Mouse (Mus musculus): Measurements from ENCODE around the gene Stx17.
A peak's percentile ranks its signal among the peaks of the same experiment; 100 is the strongest.

The Stx17 gene

DNA sequence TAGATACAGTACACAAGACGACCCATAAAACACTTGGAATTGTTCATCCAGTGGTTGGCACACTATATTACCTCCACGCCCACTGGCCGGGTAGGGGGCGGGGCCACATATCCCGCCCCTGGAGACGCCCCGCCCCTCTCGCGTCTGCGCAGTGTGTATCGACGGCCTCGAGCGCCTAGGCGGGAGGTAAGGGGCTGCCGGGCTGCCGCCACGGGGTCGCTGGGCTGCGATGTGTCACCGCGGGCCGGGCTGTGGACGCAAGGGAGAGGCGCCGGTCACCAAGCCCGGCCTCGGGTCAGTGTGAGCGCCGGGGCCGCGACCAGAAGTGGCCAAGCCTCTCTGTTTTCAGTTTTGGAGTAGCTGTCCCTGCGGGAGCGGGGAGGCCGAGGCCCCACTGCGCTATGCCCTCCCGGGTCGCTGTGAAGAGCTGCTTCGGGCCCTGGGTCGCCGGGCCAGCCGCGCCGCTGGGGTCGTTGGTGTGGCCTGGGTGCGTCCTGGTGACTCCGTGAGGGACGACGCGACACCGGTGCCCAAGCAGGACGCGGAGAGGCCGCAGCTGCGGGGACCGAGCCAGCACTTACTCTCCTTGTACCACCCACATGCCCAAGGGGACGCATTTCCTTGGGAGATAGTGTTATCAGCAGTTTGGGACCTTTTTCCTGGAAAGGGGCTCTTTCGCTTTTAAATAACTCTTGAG lies at the start of gene Stx17:
TSS of gene Stx17 (plus strand) at position 143 of the 697 bp plus-strand sequence.
- peak; percentile 91 for DNase-seq

DNA sequence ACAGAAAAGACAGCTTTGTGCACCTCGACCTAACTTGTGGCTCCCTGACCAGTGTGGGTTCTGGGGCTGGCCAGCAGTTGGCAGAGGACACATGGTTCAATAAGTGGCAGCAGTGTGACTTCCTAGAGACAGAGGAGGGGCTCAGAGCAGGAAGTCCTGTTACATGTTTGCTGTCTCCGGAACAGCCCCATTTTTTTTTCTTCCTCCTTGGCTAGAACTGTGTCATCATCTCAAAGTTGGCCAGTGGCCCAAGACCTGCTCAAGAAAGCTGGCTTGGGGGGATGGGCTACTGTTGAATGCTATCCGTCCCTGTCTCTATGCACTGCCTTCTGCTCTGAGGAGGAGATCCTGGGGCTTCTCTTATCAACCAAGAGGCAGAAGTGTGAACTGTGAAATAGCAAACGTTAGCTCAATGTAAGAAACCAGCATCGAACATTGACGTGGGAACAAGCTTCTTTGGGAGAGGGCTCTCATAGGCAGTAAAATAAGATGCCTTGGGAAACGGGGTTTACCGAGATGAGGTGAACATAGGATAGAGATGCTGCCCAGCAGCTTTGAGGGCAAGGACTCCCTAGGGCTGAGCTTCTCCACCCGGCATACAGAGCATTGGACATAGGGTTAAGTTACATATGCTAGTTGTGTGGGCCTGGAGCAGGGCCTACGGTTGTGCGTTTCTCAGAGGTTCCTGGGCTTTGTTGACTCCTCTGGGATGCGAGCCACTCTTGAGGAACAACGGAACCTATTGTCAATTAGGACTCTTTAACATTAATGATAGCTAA lies 47.8 kb upstream of the Stx17 start:
- peak; percentile 29 for DNase-seq

DNA sequence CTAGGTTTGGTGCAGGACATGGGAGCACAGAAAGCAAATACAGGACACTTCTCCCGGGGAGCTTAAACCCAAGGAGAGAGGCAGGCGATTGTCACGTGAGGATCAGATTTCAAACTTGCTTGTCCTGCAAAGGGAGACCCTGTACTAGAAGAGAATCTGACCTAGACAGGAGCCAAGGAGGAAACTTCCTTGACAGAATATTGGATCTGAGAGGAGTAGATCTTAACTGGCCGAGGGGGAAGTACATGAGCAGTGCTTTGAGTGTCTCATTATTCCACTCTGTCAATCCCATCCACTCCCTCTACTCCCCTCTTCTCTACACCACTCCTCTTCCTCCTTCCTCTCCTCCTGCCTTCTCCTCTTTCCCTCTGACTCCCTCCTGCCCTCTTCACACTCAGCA lies 46.5 kb upstream of the Stx17 start:
- no peak for DNase-seq

DNA sequence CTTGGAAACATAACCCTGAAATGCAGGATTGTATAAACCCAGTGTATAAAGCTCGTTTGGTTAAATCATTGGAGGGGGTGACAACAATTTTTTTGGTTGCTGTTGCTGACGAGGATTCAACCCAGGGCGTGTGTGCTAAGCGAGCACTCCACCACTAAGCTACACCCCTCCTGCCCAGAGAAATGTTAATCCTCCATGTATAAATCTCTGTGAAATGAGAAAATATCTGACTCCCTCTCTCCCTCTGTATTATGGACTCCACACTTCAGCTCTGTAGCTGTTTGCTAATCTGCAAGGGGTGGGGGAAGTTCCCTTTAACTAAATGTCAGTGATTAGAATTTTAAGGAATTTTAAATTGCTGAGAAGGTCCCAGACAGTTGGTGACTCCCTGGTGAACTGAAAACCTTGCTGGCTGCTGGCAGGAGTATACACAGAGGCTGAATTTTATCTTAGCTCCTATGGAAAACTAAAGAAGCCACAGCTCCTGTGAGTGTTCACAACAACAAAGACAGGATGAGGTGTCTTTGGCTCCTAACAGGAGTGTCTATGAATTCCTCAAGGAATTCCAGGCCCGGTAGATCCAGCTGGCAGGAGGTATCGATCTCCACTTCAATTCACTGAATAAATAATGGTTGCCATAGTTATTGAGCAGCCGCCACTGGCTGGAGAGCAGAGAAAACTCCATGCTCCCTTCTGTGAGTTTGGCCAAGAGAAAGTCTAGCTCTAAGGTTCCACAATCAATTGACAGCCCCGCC lies 45.3 kb upstream of the Stx17 start:
- no peak for DNase-seq

DNA sequence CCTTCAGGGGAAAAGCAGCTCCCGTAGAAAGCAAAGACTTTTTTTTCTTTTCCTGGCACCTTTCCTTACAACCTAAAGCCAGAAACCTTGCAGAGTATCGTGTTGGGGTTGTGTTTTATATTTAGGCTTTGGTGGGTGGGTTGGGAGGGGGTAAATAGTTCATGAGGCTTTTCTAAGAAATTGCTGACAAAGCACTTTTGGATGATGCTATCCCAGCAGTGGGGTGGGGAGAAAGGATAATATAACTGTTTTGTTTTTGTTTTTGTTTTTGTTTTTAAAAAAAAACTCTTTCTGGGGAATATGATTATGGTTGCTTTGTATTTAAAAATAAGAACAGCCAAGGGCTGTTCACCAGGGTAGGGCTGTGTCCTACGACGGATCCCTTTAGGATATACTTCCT lies 41.3 kb upstream of the Stx17 start:
- DNase-seq, result no peak

DNA sequence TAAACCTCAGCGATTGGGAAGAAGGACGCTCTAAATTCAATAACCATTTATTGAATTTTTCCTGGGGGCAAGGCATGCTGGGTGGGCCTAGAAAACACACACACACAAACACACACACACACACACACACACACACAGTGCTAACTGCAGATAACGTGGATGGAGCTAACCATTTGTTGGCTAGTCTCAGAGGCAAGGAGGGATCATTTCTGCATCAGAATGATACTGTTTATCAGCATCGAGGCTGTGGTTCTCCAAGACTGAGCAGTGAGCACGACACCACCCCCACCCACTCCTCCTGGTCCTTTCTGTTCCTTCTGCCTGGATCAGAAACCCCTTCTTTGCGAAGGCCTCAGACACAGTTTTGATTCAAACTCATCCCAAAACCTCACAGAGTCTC lies 38.1 kb upstream of the Stx17 start:
- no peak for DNase-seq

DNA sequence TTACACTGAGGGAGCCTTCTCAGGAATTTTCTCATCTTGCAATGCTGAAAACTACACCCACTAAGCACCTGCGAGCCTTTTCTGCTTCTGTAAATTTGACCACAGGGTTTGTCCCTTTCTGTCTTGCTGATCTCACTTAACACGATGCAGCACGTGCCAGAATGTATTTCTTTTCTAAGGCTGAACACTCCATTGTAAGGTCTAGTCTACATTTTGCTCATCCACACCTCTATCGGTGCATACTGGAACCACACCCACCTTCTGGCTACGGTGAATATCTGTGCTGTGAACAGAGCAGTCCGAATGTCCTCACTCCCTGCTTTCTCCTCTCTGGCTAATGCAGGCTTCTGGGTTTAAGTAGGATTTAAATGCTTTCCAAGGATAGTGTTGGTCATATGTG lies 37.2 kb upstream of the Stx17 start:
- DNase-seq, result no peak

DNA sequence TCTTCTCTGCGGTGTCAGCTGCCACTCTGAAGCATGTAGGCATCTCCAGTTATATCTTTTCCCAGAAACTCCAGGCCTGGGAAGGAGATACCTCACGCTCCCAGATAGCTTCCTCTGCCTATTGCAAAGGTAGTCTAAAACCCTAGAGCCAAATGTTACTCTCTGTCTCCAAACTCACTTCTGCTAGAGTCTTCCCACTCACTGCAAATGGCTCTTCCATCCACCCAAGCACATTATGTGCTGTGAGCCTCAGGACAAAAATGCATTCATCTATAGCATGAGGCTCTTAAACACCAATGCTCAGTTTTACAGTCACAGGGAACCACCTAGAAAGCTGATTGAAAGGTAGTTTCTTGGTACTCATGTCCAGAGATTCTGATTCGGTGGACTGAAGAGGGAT lies 31.5 kb upstream of the Stx17 start:
- DNase-seq, result no peak

DNA sequence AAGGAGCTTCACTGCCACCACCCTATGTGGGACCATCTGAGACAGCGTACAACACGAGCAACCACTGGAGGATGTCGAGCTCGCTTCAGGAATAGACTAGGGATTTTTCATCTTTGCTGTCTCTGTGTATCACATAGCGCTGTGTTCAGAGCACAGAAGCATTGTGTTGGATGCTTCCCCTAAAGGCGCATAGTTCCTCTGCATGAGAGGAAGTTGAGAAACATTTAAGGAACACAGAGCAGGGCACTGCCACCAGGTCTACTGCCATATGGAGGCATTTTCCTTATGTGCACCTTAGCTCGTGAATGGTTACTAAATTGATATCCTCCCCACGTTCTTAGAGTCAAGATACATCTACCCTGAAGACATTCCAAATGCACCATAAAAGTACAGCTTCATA lies 24.5 kb upstream of the Stx17 start:
- DNase-seq, result no peak

DNA sequence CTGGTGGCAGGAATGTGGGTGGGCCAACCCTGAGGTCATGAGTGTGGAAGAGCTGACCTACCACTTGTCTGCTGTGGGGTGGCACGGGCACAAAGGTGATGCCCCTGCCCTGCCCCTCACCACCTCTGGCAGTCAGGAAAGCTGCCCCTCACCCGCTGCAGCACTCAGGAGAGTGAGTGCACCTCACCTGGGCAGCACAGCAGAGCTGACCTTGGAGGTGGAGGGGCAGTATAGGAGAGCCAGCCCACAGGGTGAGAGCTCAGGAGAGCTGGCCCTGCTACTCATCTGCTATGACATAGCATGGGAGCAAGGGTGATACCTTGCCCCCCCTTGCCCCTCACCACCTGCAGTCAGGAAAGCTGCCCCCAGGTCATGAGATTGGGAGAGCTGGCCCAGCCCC lies 22.7 kb upstream of the Stx17 start:
- DNase-seq, result no peak

DNA sequence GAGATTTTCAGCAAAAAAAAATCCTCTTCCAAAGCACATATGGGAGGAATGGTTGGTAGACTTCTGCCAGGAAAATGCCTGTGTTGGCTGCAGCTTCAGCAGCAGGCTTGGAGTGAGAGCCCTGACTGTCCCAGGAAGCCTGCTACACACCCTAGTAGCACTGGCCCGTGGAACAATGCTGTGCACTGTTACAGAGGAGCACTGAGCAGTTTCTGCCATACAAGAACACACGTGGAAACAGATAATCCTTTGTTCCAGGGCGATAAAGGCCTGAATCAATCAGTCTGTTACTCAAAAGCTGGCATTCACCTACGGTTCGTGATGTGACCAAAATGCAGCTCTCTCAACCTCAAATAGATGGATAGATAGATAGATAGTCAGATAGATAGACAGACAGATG lies 19.3 kb upstream of the Stx17 start:
- DNase-seq, result no peak

DNA sequence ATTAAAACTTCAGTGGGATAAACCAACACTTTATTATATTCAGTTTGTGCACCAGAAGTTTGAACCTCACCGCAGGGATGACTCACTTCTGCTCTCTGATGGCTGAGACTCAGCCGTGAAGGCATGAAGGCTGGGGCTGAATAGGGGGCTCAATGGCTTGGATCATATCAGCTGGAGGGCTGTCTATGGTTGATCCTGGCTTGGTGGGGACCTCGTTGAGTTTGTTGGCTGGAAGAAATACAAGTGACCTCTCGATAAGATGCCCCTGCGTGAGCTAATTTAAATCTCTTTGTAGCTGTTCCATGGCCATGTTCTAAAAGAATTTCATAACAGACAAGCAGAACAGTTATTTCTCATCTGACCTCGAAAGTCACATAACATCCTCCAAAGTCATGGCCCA lies 17.6 kb upstream of the Stx17 start:
- no peak for DNase-seq

DNA sequence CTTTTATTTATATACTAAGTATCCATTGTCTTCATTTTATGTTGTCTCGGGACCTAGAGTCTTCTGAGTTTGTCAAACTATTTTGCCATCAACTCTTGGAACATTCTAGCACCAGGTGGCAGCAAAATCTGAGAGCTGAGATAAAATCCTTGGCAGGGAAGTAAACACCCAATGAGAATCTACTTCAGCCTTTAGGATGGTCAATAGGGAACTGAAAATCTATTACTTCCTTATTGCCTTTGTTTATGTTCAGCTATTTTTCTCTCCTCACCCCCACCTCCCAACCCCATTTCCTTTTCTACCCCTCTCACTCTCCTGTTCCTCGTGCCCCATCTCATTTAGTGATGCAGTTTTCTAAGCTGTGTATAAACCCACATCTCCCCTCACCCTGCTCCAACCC lies 16.1 kb upstream of the Stx17 start:
- DNase-seq, result peak; percentile 9

DNA sequence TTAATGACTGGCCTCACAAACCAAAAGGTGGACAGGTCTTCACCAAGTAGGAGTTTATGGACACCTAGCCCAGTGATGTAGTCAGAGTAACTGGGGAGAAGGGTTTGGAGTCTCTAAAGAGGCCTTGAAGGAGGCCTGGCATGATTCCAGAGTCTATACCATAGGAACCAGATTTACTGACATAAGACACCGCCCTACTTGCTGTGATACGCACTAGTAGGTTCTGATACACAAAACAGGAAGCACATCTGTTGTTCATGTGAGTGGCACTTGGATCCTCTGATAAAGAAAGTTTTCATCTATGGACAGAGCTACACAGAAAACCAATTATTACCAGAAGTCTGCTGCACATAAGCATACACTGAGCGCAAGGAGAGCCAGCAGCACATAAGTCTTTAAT lies 14.4 kb upstream of the Stx17 start:
- DNase-seq, result no peak

DNA sequence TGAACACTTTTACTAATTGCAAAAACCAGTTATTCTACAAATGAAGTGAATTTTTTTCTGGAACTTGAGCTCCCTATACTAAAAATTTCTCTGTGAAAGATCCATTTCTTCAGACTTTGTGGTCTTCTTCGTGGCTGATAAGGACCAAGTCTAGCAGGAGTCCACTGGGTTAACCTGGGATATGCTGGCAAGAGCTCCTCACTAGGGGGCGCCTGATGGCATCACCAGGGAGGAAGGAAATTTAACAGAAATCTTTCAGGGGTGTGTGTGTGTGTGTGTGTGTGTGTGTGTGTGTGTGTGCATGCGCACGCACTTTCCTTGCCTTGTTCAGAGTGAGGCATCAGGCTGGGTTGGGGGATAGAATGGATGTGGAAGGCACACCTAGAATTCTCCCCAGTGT lies 8.5 kb upstream of the Stx17 start:
- DNase-seq, result peak; percentile 37

DNA sequence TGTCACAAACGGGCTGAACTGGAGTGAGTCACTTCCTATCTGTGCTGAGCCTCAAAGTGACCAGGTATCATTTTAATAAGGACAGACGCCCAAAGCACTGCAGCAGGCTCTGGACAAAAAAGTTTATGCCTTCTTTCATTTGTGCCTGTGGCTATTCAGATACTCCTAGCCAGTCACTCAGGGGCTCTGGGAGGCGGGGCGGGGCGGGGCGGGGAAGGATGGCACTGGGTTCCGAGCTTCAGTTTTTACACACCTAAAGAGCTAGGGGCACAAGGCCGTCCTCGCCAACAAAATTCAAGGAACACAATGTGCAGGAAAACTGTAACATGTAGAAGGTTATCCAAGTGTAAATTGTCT lies 321 bp upstream of the Stx17 start:
- no peak for DNase-seq

DNA sequence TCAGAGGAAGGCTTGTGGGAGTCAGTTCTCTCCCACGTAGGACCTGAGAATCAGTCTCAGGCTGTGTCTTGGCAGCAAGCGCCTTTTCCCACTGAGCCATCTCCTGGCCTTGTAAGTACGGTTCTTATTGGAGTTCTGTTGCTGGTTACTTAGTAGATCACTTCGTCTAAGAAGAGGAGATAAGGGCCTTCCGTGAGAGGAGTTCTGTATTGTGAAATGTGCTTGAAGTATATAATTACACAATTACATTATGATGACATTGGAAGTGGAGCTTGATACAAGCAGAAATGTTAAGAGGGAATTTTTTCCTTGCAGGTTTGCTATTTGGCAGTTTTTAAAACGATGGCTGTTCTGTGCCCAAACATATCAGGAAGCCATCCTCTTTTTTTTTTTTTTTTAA lies 5.6 kb downstream of the Stx17 start:
- no peak for DNase-seq

DNA sequence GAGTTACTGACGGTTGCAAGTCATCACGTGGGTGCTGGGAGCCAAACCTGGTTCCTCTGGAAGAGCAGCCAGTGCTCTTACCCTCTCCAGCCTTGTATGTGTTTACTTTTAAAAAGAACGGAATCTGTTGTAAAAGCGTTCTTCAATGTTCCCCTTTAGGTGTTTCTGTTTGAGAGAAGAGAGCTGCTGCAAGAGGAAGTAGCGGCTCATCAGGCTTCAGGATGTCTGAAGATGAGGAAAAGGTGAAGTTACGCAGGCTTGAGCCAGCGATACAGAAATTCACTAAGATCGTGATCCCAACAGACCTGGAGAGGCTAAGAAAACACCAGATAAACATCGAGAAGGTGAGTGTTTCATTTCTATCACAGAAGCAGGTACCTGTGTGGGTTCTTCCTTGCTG lies 6.9 kb downstream of the Stx17 start:
- no peak for DNase-seq

DNA sequence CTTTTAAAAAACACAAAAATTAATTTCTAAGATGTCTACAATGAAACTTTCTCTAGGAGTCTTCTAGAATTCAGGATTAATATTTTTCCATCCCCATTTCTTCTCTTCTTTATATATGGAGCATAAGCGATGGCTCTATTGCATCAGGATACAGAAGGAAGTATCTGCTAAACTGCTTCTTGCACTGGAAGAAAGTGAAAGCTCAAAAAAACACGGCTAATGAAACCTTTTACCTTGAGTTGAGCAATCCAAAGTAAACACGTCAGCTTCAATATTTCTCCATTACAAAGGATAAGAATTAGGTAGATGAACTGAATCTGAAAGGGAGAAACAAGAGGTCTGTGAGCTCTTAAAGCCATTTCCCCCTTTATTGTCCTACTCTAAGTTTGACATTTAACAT lies 8.0 kb downstream of the Stx17 start:
- no peak for DNase-seq

DNA sequence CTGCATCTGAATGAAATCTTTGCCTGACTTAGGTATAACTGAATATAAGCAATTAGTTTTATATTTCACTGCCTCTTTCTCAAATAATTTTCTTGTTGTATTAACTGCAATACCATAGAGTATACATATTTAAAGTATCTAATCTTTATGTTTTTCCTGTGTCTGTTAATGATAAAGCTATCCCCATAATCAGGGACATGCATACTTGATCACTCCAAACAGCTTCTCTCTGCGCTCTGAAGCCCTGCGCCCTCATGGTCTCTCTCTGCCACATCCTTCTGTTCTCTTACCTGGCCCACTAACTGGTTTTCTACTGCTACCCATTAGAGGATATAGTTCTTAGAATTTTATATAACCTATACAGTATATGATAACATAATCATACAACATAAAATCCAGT lies 24.8 kb downstream of the Stx17 start:
- no peak for DNase-seq

DNA sequence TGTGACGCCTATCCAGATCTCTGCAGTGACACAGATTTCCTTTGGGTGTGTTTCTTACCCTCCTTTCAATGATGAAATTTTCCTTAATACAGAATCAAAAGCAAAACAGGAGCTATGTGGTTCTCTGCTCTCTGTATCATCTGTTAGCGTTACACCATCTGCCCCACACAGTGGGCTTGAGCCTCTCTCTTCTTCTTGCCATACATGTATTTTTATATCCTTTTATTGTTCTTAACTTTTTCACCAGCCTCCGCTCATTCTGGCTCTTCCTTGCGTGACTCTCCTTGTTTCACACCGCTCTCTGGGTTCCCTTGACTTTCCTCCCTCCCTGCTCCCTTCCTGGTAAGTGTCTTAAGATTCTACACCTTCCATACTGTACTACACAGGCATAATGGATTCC lies 28.5 kb downstream of the Stx17 start:
- no peak for DNase-seq

DNA sequence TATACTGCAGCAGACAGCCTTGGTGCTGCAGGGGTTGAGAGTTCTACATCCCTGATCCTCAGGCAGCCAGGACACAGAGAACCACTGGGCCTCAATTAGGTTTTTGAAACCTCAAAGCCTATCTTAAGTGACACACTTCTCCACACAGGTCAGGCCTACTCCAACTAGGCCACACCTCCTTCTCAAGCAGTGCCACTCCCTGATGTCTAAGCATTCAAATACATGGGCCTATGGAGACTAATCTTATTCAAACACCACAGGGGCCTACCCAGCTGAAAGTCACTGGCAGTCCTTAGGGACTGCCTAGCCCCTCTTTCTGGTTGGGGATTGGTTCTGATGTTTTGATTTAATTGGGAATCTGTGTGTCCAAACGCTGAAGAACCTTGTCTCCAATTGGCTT lies 31.1 kb downstream of the Stx17 start:
- DNase-seq, result no peak

DNA sequence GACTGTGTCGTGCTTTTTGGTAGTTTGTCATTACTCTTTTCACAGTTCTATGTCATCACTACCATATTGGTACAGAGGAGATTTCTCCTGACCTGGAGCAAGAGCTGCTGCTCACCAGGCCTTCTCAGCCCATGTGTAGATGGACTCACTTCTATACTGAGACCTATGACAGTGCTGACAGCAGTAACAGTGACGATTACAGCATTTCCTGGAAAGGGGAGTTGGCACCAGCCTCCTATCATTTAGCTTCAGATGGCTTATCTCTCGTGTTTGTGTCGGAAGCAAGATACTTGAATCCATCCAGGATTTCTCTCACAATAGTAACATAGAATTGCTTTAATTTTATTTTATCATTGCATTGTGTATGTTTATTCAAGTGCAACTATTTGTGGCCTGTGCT lies 35.7 kb downstream of the Stx17 start:
- no peak for DNase-seq

DNA sequence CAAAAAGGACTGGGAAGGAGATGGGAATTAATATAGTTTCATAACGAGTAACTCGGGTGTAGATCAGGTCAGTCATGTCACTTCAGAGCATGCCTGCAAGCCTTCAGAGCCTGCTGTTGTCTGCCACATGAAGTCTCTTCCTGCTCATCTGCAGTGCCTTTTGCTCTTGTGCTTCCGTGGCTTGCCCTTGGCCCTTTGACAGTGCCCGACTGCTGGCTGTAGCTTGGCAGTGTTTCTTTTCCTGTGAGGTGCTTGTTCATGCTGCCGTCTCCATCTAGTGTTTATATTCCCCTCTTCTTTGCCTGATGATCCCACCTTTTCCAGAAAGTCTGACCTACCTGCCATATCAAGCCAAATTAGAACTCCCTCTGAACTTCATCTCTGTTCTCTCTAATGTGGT lies 39.1 kb downstream of the Stx17 start:
- DNase-seq, result no peak
